Mouse (Mus musculus) ES-E14 (cell line): ENCODE measurements at regions not wholly inside any gene's neighbourhood (a gene's known extent, or its start where the extent isn't known, plus 50 kb on each side); places are given as distances from the start of the nearest gene placed in this dataset.

Experiments
- DNase-seq: peaks from one replicate; pipeline ENCODE4 v3.0.0-alpha.2; 2013; ENCODE audit warnings: low read depth, low spot score
- H3K27ac ChIP-seq: 2 replicates; pipeline ENCODE4 v1.5.1; 2012; ENCODE audit warnings: low read depth, mild to moderate bottlenecking, low read length, moderate library complexity, mixed read lengths; ENCODE audit not compliant: poor library complexity, insufficient read depth, severe bottlenecking
- H3K36me3 ChIP-seq: 2 replicates; pipeline ENCODE4 v1.6.1; 2012; ENCODE audit warnings: mild to moderate bottlenecking, low read length, moderate library complexity, mixed read lengths; ENCODE audit not compliant: control insufficient read depth, poor library complexity, insufficient read depth, severe bottlenecking
- H3K4me1 ChIP-seq, 2 experiments: fragments of 150-350 bp in 1 of 2; sonication (generic) in 1 of 2; 2 replicates each; pipeline ENCODE4 v1.6.1; 2012; ENCODE audit warnings: low read length in 2 of 2, mild to moderate bottlenecking in 1 of 2, mixed read lengths in 1 of 2; ENCODE audit not compliant: control insufficient read depth in 2 of 2, insufficient read depth in 2 of 2, poor library complexity in 1 of 2
- H3K4me3 ChIP-seq, 2 experiments: fragments of 150-350 bp in 1 of 2; sonication (generic) in 1 of 2; 2 replicates each; pipeline ENCODE4 v1.5.1; 2012; ENCODE audit warnings: low read length in 2 of 2, low read depth in 1 of 2, mild to moderate bottlenecking in 1 of 2, mixed read lengths in 1 of 2; ENCODE audit not compliant: insufficient read depth in 1 of 2, poor library complexity in 1 of 2, severe bottlenecking in 1 of 2
- H3K9ac ChIP-seq: 2 replicates; pipeline ENCODE4 v1.6.1; 2012; ENCODE audit warnings: low read depth, mild to moderate bottlenecking, low read length, mixed read lengths; ENCODE audit not compliant: poor library complexity, insufficient read depth, severe bottlenecking
- H3K9me3 ChIP-seq: fragments of 150-350 bp; sonication (generic); 2 replicates; pipeline ENCODE4 v1.6.1; 2012; ENCODE audit warnings: low read depth, mild to moderate bottlenecking, low read length; ENCODE audit not compliant: control insufficient read depth, insufficient read depth
- CHD2 ChIP-seq: IDR thresholded peaks from 2 replicates; pipeline ENCODE4 v1.6.1; 2014; ENCODE audit warnings: mild to moderate bottlenecking, low read depth, low read length, inconsistent platforms
- HCFC1 ChIP-seq: IDR thresholded peaks from 2 replicates; pipeline ENCODE4 v1.6.1; 2012; ENCODE audit warnings: low read length, inconsistent platforms, borderline replicate concordance; ENCODE audit not compliant: insufficient read depth
- MAFK ChIP-seq: IDR thresholded peaks from 2 replicates; pipeline ENCODE4 v1.6.1; 2014; ENCODE audit warnings: mild to moderate bottlenecking, low read depth, low read length, inconsistent platforms; ENCODE audit not compliant: insufficient read depth
- ZC3H11A ChIP-seq: IDR thresholded peaks from 2 replicates; pipeline ENCODE4 v1.6.1; 2012; ENCODE audit warnings: low read depth, mild to moderate bottlenecking, inconsistent platforms, low read length, borderline replicate concordance
- ZNF384 ChIP-seq: IDR thresholded peaks from 2 replicates; pipeline ENCODE4 v1.6.1; 2012; ENCODE audit warnings: low read depth, low read length, inconsistent platforms
- in situ Hi-C, 2 experiments: fragments of 600-800 bp; cut with MboI; formaldehyde crosslinking; loops; one replicate each; pipeline ENCODE4 v1.15.1; 2025; ENCODE audit warnings: low sequenced_read_pairs in 2 of 2, inconsistent platforms in 1 of 2; ENCODE audit not compliant: unreplicated experiment in 2 of 2

- in situ Hi-C loops, result no loop called here
- no peak for DNase-seq
- no peaks in the 10 kb centered on the region for H3K36me3 ChIP-seq
- H3K4me3 ChIP-seq, result no peak overlapping the region
- H3K27ac ChIP-seq, result peak overlapping the region; percentile 57; the same call in 1 of the 2 replicates
- no peak overlapping the region for H3K9ac ChIP-seq
- no peaks in the 10 kb centered on the region for H3K4me1 ChIP-seq
- TF ChIP-seq MAFK (0 out of 2 replicates have a peak, but pooled peaks have one; percentile 24), ZC3H11A (no peak)
- no peaks in the 10 kb centered on the region for H3K9me3 ChIP-seq
Observed at GRCm38 (mm10) chr3:138654610-138655371, 87.2 kb upstream of the Tspan5 start.

GRCm38 (mm10) chr3:138655479-138655878, 86.5 kb upstream of the Tspan5 start:
- in situ Hi-C loops, result no loop called here
- H3K9me3 ChIP-seq, result no peaks in the 10 kb centered on the region
- no peak overlapping the region for H3K4me3 ChIP-seq
- H3K4me1 ChIP-seq, result no peaks in the 10 kb centered on the region
- no peaks in the 10 kb centered on the region for H3K36me3 ChIP-seq
- no peak overlapping the region for H3K9ac ChIP-seq
- DNase-seq, result no peak
- TF ChIP-seq MAFK, result no peak
- TF ChIP-seq ZC3H11A, result no peak
- TF ChIP-seq ZNF384, result no peak
- TF ChIP-seq CHD2, result no peak
- TF ChIP-seq HCFC1, result no peak
- H3K27ac ChIP-seq, result no peak overlapping the region

GRCm38 (mm10) chr3:138662625-138663024, 79.4 kb upstream of the Tspan5 start:
- Histone ChIP-seq H3K4me3 (no peak overlapping the region), H3K9me3 (no peaks in the 10 kb centered on the region), H3K27ac (no peak overlapping the region), H3K36me3 (no peaks in the 10 kb centered on the region; the same call in 1 of the 2 replicates), H3K4me1 (no peaks in the 10 kb centered on the region), H3K9ac (no peak overlapping the region)
- TF ChIP-seq ZNF384 (no peak), HCFC1 (no peak), MAFK (no peak), ZC3H11A (no peak), CHD2 (no peak)
- in situ Hi-C loops, result no loop called here
- no peak for DNase-seq

- in situ Hi-C loops, result no loop called here
- H3K36me3 ChIP-seq, result no peaks in the 10 kb centered on the region; the same call in 1 of the 2 replicates
- H3K27ac ChIP-seq, result no peak overlapping the region
- H3K9me3 ChIP-seq, result no peaks in the 10 kb centered on the region
- TF ChIP-seq MAFK (no peak), CHD2 (no peak), HCFC1 (no peak), ZNF384 (no peak), ZC3H11A (no peak)
- peak; percentile 36 for DNase-seq
- H3K9ac ChIP-seq, result no peak overlapping the region
- peaks cover 0 to 7% of the 10 kb centered on the region in 2 experiments; a peak in 1 of 4 replicates for H3K4me1 ChIP-seq
- H3K4me3 ChIP-seq, result no peak overlapping the region
Observed at GRCm38 (mm10) chr3:138668394-138669092, 73.5 kb upstream of the Tspan5 start.
